In the genomic region with DNA sequence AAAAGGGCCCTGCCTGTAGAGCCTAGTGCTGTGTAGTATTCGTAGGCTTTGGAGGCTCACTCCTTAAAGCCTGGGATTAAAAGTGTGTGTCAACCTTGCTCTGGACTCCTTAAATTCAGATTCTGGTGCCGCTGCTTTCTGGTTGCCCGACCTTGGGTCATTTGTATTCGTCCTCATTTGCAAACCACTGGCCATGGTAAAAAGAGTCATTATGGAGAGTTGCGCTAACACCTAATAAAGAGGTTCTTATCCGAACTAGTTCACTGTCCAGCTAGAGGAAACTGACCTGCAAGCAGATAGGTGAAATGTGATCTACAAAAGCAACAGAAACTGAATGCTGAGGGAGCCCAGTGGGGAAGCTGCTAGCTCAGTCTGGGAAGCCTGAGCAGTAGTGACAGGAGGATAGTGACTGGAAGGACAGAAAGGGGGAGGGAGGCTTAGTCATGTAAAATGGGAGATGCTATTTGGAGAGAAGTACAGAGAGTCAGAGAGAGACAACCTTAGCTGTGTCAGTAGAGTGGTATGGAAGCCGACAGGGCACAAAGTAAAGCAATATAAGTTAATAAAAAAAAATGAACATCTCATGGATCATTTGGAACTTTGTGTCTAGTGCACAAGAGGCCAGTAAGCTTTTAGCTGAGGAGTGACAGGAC, we compare ENCODE assay signal across 7 mouse cellular contexts. TPM values are rescaled to one million over a fixed set of nuclear protein-coding genes. Genes with fewer than 3 reads are reported as not detected.
DNase-seq lines count a peak whose midpoint lies in the region; ATAC-seq and TF ChIP-seq lines count a peak whose summit lies in the region.

No protein-coding gene starts in this region.

- H3K9ac ChIP-seq in lung, embryonic 14.5 days: peak overlapping the region; percentile 78; the same call in 1 of the 2 replicates
- peak overlapping the region; percentile 87 for H3K9ac ChIP-seq in forebrain, embryonic 13.5 days
- H3K9ac ChIP-seq in limb, embryonic 12.5 days (replicated peaks): no peak overlapping the region

- peaks cover 22% of the 10 kb centered on the region for H3K4me1 ChIP-seq in lung, embryonic 14.5 days (ENCODE audit: insufficient read depth)
- H3K4me1 ChIP-seq in lung, adult 2 months (ENCODE audit: control insufficient read depth, insufficient read depth, low read length): peaks cover 23% of the 10 kb centered on the region
- peaks cover 67% of the 10 kb centered on the region for H3K4me1 ChIP-seq in forebrain, embryonic 13.5 days
- H3K4me1 ChIP-seq in limb, embryonic 12.5 days (replicated peaks): peaks cover 46% of the 10 kb centered on the region
- H3K4me1 ChIP-seq in small intestine, adult 2 months (ENCODE audit: control insufficient read depth, insufficient read depth, insufficient read length, low read length): peaks cover 36% of the 10 kb centered on the region

- no peaks in the 10 kb centered on the region for H3K27me3 ChIP-seq in lung, embryonic 14.5 days (ENCODE audit: insufficient read depth, low read length)
- H3K27me3 ChIP-seq in forebrain, embryonic 13.5 days: no peaks in the 10 kb centered on the region
- H3K27me3 ChIP-seq in limb, embryonic 12.5 days: 0 out of 2 replicates have a peak, but pooled peaks cover 3% of the 10 kb centered on the region
- H3K27me3 ChIP-seq in small intestine, adult 2 months (ENCODE audit: control insufficient read depth, insufficient read depth, low read length): no peaks in the 10 kb centered on the region

- no peak for TF ChIP-seq POLR2A in lung, adult 2 months (IDR thresholded peaks at IDR 0.05; ENCODE audit: borderline replicate concordance, extremely low read depth, low read depth, low read length)
- no peak for TF ChIP-seq POLR2A in small intestine, adult 2 months (IDR thresholded peaks at IDR 0.05; ENCODE audit: low read depth, low read length)

- H3K4me2 ChIP-seq in lung, embryonic 14.5 days: peak overlapping the region; percentile 97
- H3K4me2 ChIP-seq in forebrain, embryonic 13.5 days: peak overlapping the region; percentile 97
- peak overlapping the region; percentile 96 for H3K4me2 ChIP-seq in limb, embryonic 12.5 days

- DNase-seq in lung, embryonic 14.5 days: no peak
- no peak for DNase-seq in lung, adult 2 months
- DNase-seq in layer of hippocampus, postnatal 25 days (ENCODE audit: extremely low spot score in 1 of 2, low spot score in 1 of 2): no peak
- no peak for DNase-seq in frontal cortex, postnatal 10 days (ENCODE audit: low spot score in 2 of 2)

- TF ChIP-seq CTCF in lung, embryonic 14.5 days (IDR thresholded peaks at IDR 0.05; ENCODE audit: low read depth): no peak
- no peak for TF ChIP-seq CTCF in lung, adult 2 months (IDR thresholded peaks at IDR 0.05; ENCODE audit: insufficient read depth, low read length)
- TF ChIP-seq CTCF in small intestine, adult 2 months (IDR thresholded peaks at IDR 0.05; ENCODE audit: extremely low read depth, insufficient read length, insufficient replicate concordance, low read depth, low read length): no peak

- ATAC-seq in lung, embryonic 14.5 days (ENCODE audit: insufficient read depth): no peak
- no peak for ATAC-seq in forebrain, embryonic 13.5 days
- no peak for ATAC-seq in limb, embryonic 12.5 days (ENCODE audit: insufficient number of reproducible peaks, insufficient read depth, low FRiP score, low TSS enrichment, low read depth)

- H3K4me3 ChIP-seq in lung, embryonic 14.5 days (ENCODE audit: low read depth, low read length): peak overlapping the region; percentile 95
- H3K4me3 ChIP-seq in lung, adult 2 months (replicated peaks; ENCODE audit: extremely low read depth, low read depth, low read length): no peak overlapping the region
- peak overlapping the region; percentile 93 for H3K4me3 ChIP-seq in forebrain, embryonic 13.5 days
- H3K4me3 ChIP-seq in limb, embryonic 12.5 days (replicated peaks): peak overlapping the region; percentile 94; the same call in 1 of the 2 replicates
- H3K4me3 ChIP-seq in small intestine, adult 2 months (ENCODE audit: low read depth, low read length): no peak overlapping the region; the same call in 1 of the 2 replicates

- H3K36me3 ChIP-seq in lung, embryonic 14.5 days (ENCODE audit: insufficient read depth): 0 out of 2 replicates have a peak, but pooled peaks cover 7% of the 10 kb centered on the region
- no peaks in the 10 kb centered on the region for H3K36me3 ChIP-seq in forebrain, embryonic 13.5 days (ENCODE audit: poor library complexity, severe bottlenecking)
- no peaks in the 10 kb centered on the region for H3K36me3 ChIP-seq in limb, embryonic 12.5 days
- no peaks in the 10 kb centered on the region for H3K36me3 ChIP-seq in small intestine, adult 2 months (ENCODE audit: control insufficient read depth, insufficient read depth, low read length)

- WGBS in lung, embryonic 14.5 days: 50% methylated on average over 7 of the region's 7 CpGs
- WGBS in lung, adult 2 months: 67% methylated on average over 7 of the region's 7 CpGs
- 51% methylated on average over 7 of the region's 7 CpGs for WGBS in forebrain, embryonic 13.5 days
- 50% methylated on average over 7 of the region's 7 CpGs for WGBS in limb, embryonic 12.5 days
- WGBS in small intestine, adult 2 months: 47% methylated on average over 7 of the region's 7 CpGs

- no peak overlapping the region for H3K27ac ChIP-seq in lung, embryonic 14.5 days (ENCODE audit: low read depth)
- H3K27ac ChIP-seq in forebrain, embryonic 13.5 days: no peak overlapping the region
- H3K27ac ChIP-seq in limb, embryonic 12.5 days: no peak overlapping the region
- peak overlapping the region; percentile 79 for H3K27ac ChIP-seq in small intestine, adult 2 months (ENCODE audit: insufficient read depth, low read depth, low read length)

- H3K9me3 ChIP-seq in lung, embryonic 14.5 days (ENCODE audit: low read depth, low read length): no peaks in the 10 kb centered on the region
- H3K9me3 ChIP-seq in forebrain, embryonic 13.5 days (replicated peaks): no peaks in the 10 kb centered on the region
- no peaks in the 10 kb centered on the region for H3K9me3 ChIP-seq in limb, embryonic 12.5 days

RNA-seq across cellular contexts. Expression of a gene that starts 1.5 kb away (rescaled TPM):
- polyA plus RNA-seq in lung, embryonic 14.5 days (2014; fragmentation: Nextera tagmentation; extraction: Ambion mirVana): 30.7 and 38.0 TPM in 2 replicates
- polyA plus RNA-seq in lung, adult 2 months (2012; rRNA removed): 38.0 and 41.1 TPM in 2 replicates
- polyA plus RNA-seq in forebrain, embryonic 13.5 days (2015; fragmentation: Nextera tagmentation; extraction: Ambion mirVana): 34.2 and 36.1 TPM in 2 replicates
- 41.1 and 45.2 TPM in 2 replicates for polyA plus RNA-seq in limb, embryonic 12.5 days (2016; fragmentation: Nextera tagmentation; extraction: Ambion mirVana)
- polyA plus RNA-seq in small intestine, adult 2 months (2012; rRNA removed): 14.5 and 24.0 TPM in 2 replicates
- 10 to 100 TPM; 23.7 to 26.1 TPM for total RNA-seq in layer of hippocampus, postnatal 25 days (2021)

RNA-seq across cellular contexts. Expression of a gene that starts 8.8 kb away (rescaled TPM):
- 50.2 and 50.6 TPM in 2 replicates for polyA plus RNA-seq in lung, embryonic 14.5 days (2014; fragmentation: Nextera tagmentation; extraction: Ambion mirVana)
- 30.2 and 34.8 TPM in 2 replicates for polyA plus RNA-seq in lung, adult 2 months (2012; rRNA removed)
- polyA plus RNA-seq in forebrain, embryonic 13.5 days (2015; fragmentation: Nextera tagmentation; extraction: Ambion mirVana): 55.9 and 56.0 TPM in 2 replicates
- polyA plus RNA-seq in limb, embryonic 12.5 days (2016; fragmentation: Nextera tagmentation; extraction: Ambion mirVana): 43.2 and 44.3 TPM in 2 replicates
- 10.7 and 13.3 TPM in 2 replicates for polyA plus RNA-seq in small intestine, adult 2 months (2012; rRNA removed)
- total RNA-seq in layer of hippocampus, postnatal 25 days (2021): 10 to 100 TPM; 14.7 to 17.6 TPM

RNA-seq across cellular contexts. Expression of a gene that starts 42.3 kb away (rescaled TPM):
- polyA plus RNA-seq in lung, embryonic 14.5 days (2014; fragmentation: Nextera tagmentation; extraction: Ambion mirVana): 92.6 and 97.8 TPM in 2 replicates
- 221 and 295 TPM in 2 replicates for polyA plus RNA-seq in lung, adult 2 months (2012; rRNA removed)
- 7.9 and 8.1 TPM in 2 replicates for polyA plus RNA-seq in forebrain, embryonic 13.5 days (2015; fragmentation: Nextera tagmentation; extraction: Ambion mirVana)
- 65.6 and 67.5 TPM in 2 replicates for polyA plus RNA-seq in limb, embryonic 12.5 days (2016; fragmentation: Nextera tagmentation; extraction: Ambion mirVana)
- 45.0 and 54.3 TPM in 2 replicates for polyA plus RNA-seq in small intestine, adult 2 months (2012; rRNA removed)
- total RNA-seq in layer of hippocampus, postnatal 25 days (2021): 1 to 10 TPM; 2.8 to 3.1 TPM

RNA-seq across cellular contexts. Expression of a gene that starts 46.9 kb away (rescaled TPM):
- 18.1 TPM in 2 replicates for polyA plus RNA-seq in lung, embryonic 14.5 days (2014; fragmentation: Nextera tagmentation; extraction: Ambion mirVana)
- 2.8 and 4.5 TPM in 2 replicates for polyA plus RNA-seq in lung, adult 2 months (2012; rRNA removed)
- 27.8 and 37.7 TPM in 2 replicates for polyA plus RNA-seq in forebrain, embryonic 13.5 days (2015; fragmentation: Nextera tagmentation; extraction: Ambion mirVana)
- 18.2 and 19.0 TPM in 2 replicates for polyA plus RNA-seq in limb, embryonic 12.5 days (2016; fragmentation: Nextera tagmentation; extraction: Ambion mirVana)
- 0.37 and 1.6 TPM in 2 replicates for polyA plus RNA-seq in small intestine, adult 2 months (2012; rRNA removed)
- total RNA-seq in layer of hippocampus, postnatal 25 days (2021): 10 to 100 TPM; 47.4 to 49.7 TPM

RNA-seq across cellular contexts. Expression of a gene that starts 58.0 kb away (rescaled TPM):
- 5.7 and 7.0 TPM in 2 replicates for polyA plus RNA-seq in lung, embryonic 14.5 days (2014; fragmentation: Nextera tagmentation; extraction: Ambion mirVana)
- polyA plus RNA-seq in lung, adult 2 months (2012; rRNA removed): 6.2 and 7.5 TPM in 2 replicates
- 0.39 and 0.41 TPM in 2 replicates for polyA plus RNA-seq in forebrain, embryonic 13.5 days (2015; fragmentation: Nextera tagmentation; extraction: Ambion mirVana)
- 7.2 and 8.4 TPM in 2 replicates for polyA plus RNA-seq in limb, embryonic 12.5 days (2016; fragmentation: Nextera tagmentation; extraction: Ambion mirVana)
- polyA plus RNA-seq in small intestine, adult 2 months (2012; rRNA removed): 5.2 and 6.5 TPM in 2 replicates
- 1 to 10 TPM in 1 of 2 experiments, under 1 TPM in 1; 0.62 to 1.0 TPM for total RNA-seq in layer of hippocampus, postnatal 25 days (2021)

Comparison
In these comparisons a context has a peak if more than half of its experiments do, and no peak if none do; other contexts are left out.
1. H3K4me3 ChIP-seq: peak in lung, embryonic 14.5 days (single experiment), forebrain, embryonic 13.5 days (single experiment) and limb, embryonic 12.5 days (single experiment); none in lung, adult 2 months (single experiment) and small intestine, adult 2 months (single experiment).
2. Peak in every context shown above with its lines, with median percentiles within 50 percentile points of each other: H3K4me2 ChIP-seq.